Mouse (Mus musculus) lung, adult 18-20 months (tissue): ENCODE measurements around the gene Bbc3.
"Not testable (repeated sequence)": the region's sequence is repeated elsewhere in the genome, so short reads cannot be mapped to it uniquely, and the experiment has no call there.

Source experiments
- DNase-seq, 2 experiments: peaks; one replicate each; pipeline ENCODE4 v3.0.0; 2022; ENCODE audit warnings: mixed read lengths in 2 of 2

Gene Bbc3

DNA sequence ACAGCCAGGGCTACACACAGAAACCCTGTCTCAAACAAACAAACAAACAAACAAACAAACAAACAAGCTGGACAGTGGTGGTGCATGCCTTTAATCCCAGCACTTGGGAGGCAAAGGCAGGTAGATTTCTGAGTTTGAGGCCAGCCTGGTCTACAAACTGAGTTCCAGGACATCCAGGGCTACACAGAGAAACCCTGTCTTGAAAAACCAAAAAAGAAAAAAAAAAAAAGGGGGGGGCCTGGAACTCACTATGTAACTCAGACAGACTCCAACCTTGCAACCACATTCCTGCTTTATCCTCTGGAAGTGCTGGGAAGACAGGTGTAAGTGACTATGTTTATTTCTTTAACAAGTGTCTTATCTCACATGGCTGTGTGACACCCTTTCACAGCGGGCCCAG is at the start of gene Bbc3:
TSS of gene Bbc3 (plus strand) at position 301 of the 400 bp plus-strand sequence.
- DNase-seq, result not testable (repeated sequence)

DNA sequence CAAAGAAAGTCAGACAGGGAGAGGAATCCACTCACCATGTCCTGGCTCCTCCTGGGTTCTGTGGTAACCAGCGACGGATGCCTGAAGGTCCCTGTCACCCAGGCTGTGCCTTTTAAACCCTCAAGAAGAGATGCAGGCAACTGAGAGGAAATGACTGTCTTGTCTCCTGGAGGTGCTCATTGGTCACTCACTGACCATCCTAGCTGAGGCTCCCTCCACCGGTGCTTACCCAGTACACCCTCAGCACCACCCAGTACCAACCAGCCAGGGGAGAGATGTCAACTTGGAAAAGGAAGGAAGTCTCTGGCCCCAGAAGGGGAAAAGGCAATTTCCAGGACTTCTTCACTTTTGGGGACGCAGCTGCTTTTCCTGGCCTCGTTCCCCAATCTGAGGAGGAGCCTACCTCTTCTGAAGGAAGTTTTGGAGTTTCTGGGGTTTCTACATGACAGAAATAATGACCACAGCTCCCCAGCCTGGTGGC is 49.0 kb upstream of the Bbc3 start, which contains the start of gene C5ar1:
TSS of gene C5ar1 (minus strand) at position 431 of the 481 bp plus-strand sequence.
- DNase-seq, result peak in 1 of 2 experiments; percentile 27

DNA sequence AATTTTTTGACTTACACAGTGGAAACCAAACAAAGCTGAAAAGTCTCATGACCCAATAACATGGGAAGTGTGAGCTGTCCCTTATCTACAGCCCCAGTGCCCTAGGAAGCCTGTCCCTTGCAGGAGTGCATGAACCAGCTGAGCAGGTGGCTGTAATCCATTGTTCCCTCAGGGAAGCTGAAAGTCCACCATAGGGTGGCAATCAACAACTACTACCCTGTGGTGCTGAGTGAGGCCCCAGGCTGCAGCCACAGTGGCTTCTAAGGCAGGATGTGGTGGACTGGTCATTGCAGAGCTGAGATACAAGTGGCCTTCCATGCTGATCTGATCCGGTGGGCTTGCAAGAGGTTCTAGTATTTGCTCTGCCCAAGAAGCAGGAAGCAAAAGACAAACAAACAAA is 47.1 kb upstream of the Bbc3 start:
- DNase-seq, result no peak

DNA sequence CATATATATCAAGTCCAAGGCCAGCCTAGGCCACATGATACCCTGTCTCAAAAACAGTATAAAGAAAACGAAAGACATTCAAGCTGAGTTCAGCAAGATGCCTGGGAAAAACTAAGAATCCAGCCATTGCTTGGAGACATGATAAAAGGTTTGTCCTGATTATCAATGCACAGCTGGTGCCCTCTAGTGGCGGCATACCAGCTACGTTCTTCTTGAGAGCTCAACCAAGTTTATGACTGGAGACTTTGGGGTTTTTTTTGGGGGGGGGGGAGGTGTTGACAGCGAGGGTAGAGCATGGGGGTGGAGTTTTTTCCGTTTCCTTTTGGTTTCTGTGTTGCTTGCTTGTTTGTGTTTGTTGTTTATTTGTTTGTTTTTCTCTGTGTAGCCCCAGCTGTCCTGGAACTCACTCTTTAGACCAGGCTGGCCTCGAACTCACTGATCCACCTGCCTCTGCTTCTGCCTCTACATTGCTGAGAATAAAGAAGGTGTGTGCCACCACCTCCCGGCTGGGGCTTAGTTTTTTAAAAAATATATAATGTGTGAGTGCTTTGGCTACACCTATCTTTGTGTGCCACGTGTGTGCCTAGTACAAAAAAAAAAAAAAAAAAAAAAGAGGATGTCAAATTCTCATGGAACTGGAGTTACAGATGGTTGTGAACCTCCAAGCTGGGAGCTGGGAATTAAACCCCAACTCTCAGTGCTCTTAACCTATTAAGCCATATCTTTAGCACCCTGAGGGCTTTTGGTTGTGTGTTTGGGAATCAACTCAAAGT is 45.0 kb upstream of the Bbc3 start:
- peak; percentile 72 to 80 for DNase-seq

DNA sequence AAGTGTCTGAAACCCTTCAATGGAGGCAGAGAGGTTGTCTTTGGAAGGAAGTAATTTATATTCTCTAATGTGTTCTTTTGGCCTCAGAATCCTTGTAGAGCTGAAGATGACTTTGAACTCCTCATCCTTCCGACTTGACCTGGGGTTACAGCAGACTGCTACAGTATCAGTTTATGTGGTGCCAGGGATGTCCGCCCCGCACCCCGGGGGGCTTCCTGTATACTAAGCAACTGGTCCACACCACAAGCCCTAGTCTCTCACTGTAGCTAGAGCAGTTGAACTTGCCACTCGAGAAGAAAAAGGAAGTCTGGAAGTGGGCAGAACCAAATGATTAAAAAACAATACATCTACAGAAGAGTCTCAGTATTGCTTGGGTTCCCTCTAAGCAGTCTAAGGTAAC is 44.4 kb upstream of the Bbc3 start:
- DNase-seq, result no peak

DNA sequence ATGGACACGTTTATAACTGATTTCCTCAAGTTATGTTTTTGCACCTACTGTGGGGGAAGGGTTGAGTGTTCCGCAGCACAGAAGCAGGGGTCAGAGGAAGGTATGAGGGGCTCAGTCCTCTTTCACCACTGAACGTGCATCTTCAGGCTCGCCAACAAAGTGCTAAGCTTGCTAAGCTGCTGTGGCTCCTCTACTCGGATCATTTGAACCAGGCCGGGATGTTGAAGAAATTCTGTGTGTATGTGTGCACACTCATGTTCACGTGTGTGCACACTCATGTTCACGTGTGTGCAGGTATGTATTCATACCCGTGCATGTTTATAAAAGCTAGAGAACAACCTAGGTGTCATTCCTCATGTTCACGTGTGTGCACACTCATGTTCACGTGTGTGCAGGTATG is 42.3 kb upstream of the Bbc3 start:
- DNase-seq, result no peak

DNA sequence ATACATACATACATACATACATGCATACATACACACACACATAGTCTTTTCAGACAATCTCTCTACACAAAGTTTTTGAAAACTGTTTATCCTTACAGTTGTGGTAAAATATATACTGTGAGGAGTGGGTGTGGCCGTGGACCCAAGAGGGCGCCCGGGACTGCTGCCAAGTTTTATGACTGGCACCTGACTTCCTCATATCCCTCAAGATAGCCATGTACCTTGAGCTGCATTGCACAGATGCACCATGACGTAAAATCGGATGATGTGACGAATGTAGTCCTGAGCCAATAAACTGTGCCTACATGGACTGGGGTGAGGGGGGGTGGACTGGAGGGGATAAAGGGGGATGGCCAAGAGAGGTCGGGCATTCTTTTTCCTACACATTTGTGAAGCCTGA is 41.6 kb upstream of the Bbc3 start:
- not testable (repeated sequence) for DNase-seq

DNA sequence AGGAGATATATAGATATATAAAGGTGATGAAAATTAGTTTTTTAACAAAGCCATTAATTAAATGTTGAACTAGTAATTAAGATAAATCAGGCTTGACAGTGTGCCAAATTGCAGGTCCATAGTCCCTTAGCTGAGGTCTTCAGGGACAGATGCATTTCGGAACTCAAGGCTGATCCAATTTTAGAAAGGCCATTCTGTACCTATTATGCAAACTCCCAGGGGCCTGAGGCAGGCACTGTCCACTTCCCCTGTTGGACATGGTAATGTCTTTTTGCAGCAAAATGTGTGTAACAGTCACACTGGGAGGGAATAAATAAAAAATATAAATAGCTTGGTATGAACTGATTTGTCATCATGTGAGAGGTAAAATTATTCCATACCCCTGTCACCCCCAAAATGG is 37.1 kb upstream of the Bbc3 start:
- DNase-seq, result no peak

DNA sequence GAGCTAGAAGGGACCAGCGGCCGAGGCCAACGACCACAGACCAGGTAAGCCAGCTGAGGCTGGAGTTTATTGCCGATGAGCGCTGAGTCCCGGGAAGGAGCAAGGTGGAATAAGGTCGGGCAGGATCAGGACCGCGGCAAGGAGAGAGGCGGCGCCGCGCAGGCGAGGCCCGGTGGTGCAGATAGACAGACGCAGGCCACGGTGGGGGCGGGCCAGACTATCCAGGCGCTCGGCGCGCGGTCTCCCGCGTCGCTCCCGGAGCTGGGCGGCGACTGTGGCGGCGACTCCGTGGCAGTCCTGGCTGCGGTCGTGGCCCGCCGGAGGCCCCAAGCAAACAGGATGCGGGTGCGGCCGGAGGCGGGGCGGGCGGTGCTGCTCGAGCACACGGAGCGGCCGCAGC is 35.5 kb upstream of the Bbc3 start:
- peak; percentile 71 to 74 for DNase-seq

DNA sequence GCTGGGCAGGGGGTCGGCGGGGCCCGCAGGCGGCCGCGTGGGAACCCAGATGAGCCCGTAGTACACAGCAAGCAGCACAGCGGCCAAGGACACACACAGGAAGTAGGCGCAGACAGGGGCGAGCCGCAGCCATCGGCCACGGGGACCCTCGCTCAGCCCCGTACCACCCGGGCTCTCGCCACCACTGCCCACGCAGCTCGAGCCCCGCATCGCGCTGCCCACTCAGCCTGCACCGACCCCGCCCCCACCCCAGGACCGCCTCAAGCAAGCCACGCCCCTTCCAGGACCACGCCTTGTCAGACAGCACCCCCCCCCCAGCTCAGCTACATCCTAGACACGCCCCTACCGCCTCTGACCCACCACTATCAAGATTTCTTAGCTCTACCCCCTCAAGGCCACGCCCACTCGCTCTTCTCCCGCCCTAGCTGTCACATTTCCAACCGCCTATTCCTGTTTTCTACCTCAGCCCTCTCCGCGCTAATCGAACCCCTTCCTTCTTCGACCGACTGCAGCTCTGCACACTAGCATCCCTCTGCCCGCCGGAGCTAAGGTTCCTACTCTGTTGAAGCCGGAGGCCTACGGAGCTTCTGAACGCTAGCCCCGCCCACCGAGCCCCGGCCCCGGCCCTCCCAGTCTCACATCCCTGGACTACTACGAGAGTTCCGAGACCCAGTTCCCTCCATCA is 35.0 kb upstream of the Bbc3 start, which contains the start of gene Inafm1:
TSS of gene Inafm1 (minus strand) at position 537 of the 685 bp plus-strand sequence.
- DNase-seq, result peak; percentile 91 to 93

DNA sequence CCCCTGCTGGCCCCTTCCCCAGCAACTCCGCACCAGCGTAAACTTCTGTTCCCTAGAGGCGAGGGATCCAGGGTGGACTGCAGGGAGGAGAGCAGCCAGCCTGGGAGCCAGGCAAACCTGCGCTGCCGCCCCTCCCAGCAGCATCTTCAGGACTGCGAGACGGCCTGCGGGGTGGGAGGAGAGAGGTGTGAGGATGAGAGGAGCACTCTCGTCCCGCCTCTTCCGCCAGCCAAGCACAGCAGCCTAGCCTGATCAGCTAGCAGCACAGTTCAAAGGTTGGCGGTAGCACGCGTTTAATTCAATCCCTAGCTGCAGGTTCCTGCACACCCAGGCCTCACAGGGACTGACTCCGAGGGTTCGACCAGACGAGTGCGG is 34.4 kb upstream of the Bbc3 start:
- peak; percentile 68 to 71 for DNase-seq

DNA sequence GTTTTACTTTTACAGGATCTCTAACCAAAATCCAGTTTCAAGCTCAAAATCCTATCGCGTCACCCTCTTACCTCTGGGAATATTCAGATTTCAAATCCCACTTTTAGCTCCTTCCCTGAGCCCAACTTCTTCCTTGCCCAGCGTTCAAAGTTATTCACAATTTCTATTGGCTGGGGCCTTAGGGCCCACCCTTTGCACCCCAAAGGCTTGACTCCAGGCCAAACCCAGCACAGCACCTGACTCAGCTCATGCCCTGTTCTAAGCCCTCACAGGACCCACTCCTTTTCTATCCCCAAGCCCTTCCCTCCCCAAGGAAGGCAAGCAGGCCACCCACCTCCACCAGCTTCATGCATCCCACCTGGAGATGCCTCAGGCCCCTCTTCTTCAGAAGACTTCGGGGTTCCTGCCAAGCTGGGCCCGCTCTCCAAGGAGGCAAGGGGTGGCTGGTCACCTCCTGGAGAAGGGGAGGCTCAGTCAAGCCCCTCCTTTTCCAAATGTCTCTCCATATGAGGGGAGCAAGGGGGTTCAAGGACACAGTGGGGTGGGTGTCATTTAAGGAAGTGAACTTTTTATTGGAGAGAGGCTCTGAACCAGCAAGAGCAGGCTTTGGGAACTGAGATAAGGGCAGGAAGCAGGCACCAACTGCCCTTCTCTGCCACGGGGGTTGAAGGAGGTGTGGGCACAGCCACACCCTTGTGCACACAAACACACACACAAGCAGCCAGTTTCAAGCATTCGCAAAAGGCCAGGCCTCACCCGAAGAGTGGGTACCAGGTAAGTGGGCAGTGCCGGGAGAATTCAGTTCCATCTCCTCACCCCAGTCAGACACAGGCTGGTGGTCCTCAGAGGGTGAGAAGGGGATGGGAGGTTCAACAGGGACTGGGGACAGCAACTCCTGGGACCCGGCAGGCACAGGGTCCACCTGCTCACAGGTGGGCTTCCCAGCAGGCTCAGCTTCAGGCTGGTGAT is 33.0 kb upstream of the Bbc3 start:
- DNase-seq, result no peak

DNA sequence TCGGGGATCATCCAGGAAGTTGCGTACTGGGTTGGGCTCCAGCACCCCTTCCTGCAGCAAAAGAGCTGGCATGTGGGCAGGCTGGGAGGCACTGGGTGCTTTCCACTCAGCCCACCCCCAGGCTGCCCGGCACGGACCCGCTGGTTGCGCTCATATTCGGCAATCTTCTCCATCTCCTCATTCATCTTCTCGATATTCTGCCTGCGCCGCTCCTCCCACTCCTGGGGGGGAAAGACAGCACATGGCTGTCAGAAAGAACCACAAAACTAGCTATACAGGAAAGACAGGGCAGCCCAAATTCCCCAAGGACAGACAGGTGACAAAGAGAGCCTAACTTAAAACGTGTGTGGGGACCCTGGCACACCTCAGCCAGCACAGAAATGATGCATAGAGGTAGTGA is 27.5 kb upstream of the Bbc3 start:
- no peak for DNase-seq

DNA sequence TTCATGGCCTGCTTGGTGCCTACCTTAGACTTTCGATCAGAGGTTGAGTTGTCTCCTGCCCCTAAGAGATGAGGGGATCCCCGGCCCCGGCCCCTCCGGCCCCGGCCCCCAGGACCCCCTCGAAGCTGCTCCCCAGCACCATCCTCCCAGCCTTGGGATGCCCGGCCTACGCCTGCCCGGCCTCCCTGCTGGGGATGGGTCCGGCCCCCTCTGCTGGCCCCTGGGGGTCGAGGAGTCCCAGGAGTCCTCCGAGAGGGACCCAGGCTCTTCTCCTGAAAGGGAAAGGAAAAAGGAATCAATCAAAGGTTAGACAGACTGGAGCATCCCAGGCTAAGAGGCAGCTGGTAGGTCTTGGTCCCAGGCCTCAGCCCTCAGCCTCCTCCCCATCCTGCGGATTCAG is 25.9 kb upstream of the Bbc3 start:
- no peak for DNase-seq

DNA sequence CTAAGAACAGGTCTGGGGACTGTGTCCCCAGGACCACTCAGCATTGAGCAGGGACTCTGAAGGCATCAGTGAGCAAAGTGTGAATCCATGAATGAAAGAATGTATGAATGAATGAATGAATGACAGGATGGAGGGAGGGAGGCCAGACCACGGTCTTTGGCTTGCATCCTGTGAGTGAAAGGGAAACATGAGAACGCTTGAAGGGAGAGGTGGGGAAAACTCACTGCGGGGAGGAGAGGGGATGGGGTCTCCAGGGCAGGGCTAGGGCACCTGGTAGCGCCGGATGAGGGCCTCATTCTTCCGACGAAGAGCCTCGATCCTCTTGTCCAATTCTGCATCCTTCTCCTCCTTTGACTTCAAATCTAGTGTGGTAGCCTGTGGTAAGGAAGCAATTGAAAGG is 24.2 kb upstream of the Bbc3 start:
- no peak for DNase-seq

DNA sequence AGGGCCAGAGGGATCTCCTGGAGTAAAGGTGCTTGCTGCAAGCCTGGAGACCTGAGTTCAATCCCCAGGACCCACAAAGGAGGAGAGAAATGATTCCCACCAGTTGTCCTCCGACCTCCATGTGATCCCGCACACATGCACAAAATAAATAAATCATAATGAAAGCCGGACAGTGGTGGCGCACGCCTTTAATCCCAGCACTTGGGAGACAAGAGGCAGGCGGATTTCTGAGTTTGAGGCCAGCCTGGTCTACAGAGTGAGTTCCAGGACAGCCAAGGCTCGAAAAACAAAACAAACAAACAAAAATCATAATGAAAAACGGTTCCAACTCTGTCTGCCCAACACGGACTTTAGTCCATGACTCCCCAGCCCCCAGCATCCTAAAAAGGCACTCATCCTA is 23.3 kb upstream of the Bbc3 start:
- no peak for DNase-seq

DNA sequence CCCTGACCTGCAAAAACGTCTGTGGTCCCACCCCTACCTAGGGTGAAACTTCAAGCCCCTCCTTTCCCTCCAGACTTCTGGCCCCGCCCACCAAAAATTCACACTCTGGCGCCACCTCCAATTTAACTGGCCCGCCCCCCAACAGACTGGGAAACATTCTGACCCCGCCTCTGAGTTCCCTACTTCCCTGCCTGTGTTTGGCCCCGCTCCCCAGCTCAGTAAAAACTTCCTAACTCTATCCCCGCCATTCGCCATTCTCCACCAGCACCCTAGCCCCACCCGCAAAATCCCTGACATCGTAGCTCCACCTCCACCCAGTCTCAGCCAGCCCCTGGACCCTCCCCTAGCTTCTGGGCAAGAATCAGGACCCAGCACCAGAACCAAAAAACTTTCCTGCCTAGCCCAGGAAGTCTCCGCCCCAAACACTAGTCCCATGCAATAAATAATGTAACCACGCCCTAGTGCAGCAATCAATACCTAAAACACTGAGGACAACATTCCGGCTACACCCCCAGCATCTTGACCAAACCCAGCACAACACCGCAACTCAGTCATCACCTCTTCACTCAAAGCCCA is 22.7 kb upstream of the Bbc3 start:
- peak; percentile 87 to 90 for DNase-seq

DNA sequence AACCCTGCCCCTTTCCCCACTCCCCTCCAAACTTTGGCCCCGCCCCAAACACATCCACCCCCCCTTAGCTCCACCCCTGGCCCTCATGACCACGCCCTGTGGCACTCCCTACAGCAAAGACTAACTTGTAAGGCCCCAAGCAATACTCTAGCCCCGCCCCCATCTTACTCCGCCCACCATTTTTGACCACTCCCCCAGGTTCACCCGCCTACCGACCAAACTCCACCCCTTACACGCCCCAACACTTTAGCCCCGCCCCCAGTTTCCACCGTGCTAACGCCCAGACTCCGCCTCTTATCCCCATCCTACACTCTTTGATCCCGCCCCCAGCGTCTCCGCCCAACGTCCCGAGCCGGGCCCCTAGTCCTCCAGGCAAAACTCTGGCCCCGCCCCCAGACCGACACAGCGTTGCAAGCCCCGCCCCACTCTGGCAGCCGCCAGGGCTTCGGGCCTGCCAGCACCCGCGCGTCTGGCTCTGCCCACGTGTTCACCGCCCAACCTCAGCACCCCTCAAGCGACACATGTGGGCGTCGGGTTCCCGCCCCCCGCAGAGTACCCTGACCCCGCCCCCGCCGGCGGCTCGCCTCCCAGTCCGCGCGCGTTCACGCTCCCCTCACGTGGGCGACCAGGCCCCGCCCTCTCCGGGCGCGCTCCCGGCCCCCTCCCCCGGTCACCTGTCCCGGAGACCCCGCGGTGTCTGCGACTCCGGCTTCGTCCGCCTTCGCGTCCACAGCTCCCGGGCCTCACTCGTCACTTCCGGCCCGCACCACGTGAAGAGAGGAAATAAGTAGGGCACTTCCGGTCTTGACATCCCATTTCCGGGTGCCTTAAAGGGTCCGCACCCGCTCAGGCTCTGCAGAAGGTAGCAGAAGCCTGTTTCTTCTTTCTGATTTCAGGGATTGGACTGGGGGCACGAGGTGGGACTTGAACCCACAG is 21.9 kb upstream of the Bbc3 start, which contains the start of gene Ccdc9:
TSS of gene Ccdc9 (minus strand) at position 770 of the 936 bp plus-strand sequence.
- peak; percentile 100 for DNase-seq

DNA sequence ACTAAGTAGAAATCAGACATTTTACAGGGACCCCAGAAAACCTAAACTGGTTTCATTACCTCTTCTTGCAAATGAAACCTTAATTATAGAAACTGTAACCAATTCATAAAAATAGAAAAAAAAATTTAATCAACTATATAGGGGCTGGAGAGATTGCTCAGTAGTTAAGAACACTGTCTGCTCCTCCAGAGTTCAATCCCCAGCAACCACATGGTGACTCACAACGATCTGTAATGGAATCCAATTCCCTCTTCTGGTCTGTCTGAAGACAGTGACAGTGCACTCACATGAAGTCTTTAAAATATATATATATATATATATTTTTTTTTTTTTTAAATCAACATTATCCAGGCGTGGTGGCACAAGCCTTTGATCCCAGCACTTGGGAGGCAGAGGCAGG is 21.2 kb upstream of the Bbc3 start:
- DNase-seq, result no peak

DNA sequence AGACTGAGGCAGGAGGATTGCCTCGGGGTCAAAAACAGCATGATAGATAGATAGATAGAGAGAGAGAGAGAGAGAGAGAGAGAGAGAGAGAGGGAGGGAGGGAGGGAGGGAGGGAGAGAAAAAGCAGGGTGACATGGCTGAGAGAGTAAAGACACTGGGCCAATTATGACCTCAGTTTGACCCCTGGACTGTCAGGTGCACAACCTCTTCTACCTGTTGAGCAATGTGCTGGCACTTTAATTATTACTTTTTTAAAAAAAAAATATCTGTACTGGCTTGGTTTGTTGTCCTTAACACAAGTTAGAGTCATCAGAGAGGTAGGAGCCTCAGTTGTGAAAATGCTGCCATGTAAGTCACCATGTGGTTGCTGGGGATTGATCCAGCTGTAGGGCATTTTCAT is 20.4 kb upstream of the Bbc3 start:
- no peak for DNase-seq

DNA sequence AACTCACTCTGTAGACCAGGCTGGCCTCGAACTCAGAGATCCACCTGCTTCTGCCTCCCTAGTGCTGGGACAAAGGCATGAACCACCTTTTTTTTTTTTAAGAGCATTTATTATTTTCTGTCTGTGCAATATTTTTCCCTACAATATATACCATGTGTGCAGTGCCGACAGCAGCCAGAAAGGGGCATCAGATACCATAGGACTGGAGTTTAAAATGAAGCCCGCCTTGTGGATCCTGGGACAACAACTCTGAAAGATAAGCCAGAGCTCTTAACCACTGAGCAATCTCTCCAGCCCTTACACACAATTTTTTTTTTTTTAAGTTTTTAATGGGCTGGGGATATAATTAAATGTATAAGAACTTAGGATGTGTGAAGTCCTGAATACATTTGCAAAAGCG is 13.8 kb upstream of the Bbc3 start:
- DNase-seq, result peak; percentile 31 to 40
